Mouse (Mus musculus): ENCODE results near the gene Slc39a11. TPM values are rescaled to one million over a fixed set of nuclear protein-coding genes. Genes with fewer than 3 reads are reported as not detected.

Gene Slc39a11
- 3.2 TPM for polyA plus RNA-seq (2014; fragmentation: Illumina TruSeq; extraction: RNeasy Lipid Tissue Mini Kit (QIAGEN cat#74804); ENCODE audit: low read depth, low replicate concordance)

DNA sequence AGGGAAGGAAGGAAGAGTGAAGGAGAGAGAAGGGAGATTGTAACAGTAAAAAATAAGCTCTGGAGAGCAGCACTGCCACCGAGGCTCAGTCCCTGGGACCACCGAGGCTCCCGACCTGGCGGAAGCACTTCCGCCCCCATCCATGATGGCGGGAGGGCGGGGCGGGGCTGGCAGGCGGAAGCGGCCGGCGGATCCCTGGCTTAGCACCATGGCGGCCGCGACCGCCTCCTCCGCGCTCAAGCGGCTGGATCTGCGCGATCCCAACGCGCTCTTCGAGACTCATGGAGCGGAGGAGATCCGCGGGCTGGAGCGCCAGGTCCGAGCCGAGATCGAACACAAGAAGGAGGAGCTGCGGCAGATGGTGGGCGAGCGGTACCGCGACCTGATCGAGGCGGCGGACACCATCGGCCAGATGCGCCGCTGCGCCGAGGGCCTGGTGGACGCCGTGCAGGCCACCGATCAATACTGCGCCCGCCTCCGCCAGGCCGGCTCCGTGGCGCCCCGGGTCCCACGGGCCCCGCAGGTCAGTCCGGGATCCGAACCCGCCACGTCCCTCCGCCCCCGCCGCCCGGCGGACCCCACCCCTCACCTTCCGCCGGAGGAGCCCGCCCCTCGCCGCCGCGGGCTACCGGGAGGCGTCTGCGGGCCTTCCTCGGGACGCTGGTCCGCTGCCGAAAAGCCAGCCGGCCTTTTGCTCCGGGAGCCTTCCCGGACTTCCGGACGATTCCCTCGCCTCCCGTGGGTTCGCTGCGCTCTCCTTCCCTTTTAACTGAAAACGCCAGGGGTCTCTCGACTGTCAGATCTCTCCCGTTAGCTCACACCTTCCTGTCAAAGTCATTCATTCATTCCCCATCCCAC, at the start of gene Slc39a11:
Gene Slc39a11 (minus strand): TSS at position 727 of the 858 bp plus-strand sequence.

DNA sequence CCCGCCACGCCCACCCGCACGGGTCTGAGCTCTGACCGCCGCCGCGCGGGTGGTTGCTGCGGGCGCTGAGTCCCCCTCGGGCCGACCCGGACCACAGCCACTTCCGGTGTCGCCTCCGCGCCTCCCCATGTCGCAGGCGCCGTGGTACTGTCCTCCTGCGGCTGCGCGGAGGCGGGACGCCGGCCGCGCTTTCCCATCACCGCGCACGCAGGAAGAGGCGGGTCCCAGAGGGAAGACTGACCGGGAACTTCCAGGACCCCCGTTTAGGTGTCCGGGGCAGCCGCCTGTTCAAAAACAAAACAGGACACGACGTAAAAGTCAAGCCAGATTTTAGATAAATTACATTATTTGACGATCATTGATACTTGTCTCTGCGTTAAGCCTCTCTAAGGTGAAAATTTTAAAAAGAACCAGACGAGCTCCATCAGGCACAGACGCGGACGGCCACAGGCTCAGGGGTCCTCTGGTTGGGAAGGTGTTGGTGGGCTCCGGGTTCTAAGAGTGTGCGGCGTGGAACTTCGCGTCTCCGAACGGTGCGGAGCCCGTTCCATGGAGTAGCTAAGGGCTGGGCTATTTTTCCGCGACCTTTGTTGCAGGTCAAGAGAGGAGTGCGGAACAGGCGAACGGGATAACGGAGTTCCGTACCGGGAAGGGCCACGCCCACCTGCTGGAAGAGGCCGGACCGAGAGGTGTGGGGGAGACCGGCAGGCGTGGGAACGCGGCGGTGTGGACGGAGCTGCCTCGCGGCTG, 34.3 kb upstream of the Slc39a11 start, which contains the start of the genes Fam104a and D11Wsu47e:
Gene Fam104a (minus strand): TSS at position 199 of the 750 bp plus-strand sequence.
Gene D11Wsu47e (plus strand): TSS at position 456 of the 750 bp plus-strand sequence.

DNA sequence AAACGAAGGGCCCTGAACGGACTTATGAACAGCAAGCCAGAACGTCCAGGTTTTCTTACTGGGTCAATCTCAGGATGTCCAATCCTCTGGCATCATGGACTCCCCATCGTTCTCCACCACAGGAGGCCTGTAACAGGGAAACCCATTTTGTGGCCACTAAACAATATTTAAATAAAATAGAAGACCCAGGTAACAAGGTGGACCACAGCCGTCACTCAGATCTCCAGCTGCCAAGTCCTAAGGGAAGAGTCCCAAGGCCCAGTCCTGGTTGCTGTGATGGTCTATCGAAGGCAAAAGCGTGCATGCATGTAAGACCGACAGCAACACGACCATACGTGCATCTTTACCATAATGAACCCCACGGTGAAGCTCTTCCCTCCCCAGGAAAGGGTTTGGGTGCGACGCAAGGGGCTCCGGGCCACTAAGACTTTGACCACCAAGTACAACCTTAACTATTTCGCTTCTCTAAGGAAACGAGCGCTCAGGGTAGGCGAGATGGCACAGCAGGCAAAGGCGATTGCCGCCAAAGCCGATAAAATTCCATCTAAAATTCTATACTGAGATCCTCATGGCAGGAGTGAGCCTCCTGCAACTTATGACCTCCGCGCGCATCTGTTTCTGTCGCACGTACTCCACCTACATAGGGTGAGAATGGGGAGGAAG, 1.1 kb downstream of the Slc39a11 start, which contains the start of gene Cog1:
Gene Cog1 (plus strand): TSS at position 480 of the 663 bp plus-strand sequence.

DNA sequence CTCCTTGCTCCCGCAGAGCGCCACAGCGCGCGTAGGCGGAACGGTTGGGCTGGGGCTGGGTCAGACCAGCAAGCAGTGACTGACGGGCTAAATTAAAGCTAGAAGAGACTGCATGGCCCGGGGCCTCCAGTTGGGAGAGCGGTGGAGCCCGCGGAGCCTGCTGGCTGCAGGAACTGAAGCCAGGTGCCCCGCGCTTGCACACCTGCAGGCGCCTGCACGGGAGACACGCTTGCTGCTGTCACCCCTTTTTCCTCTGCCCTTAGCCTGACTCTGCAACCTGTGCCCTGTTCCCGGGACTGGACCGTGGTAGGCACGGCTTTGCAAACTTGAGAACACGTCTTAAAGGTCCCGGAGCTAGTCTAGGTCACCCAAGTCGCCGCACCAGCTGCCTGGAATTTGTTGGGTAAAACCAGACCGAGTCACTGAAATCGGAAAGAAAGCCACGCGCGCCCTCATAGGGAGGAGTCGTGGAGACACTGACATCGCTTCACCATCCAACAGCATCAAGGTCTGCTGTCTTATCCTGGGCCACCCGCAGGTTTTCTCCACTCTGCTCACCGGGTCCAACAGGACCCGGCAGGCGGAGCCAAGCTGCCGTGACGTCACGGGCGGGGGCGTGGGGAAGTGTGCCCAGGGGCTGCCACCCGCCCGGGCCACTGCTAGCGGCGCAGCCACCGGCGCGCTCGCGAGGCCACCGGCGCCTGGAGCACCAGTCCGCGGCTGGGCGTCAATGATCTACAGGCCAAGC, 31.0 kb downstream of the Slc39a11 start, which contains the start of gene Sstr2:
Gene Sstr2 (plus strand): TSS at position 671 of the 748 bp plus-strand sequence.

Other genes starting within 250 kb of the Slc39a11 start
- gene Sstr2, start 30.7 kb downstream of the Slc39a11 start, polyA plus RNA-seq (2014; fragmentation: Illumina TruSeq; extraction: RNeasy Lipid Tissue Mini Kit (QIAGEN cat#74804); ENCODE audit: low read depth, low replicate concordance): 0.24 TPM
- gene Cog1, start 910 bp downstream of the Slc39a11 start, polyA plus RNA-seq (2014; fragmentation: Illumina TruSeq; extraction: RNeasy Lipid Tissue Mini Kit (QIAGEN cat#74804); ENCODE audit: low read depth, low replicate concordance): 5.3 TPM
- 38.1 TPM for gene Fam104a, start 34.1 kb upstream of the Slc39a11 start, polyA plus RNA-seq (2014; fragmentation: Illumina TruSeq; extraction: RNeasy Lipid Tissue Mini Kit (QIAGEN cat#74804); ENCODE audit: low read depth, low replicate concordance)
- gene D11Wsu47e, start 34.3 kb upstream of the Slc39a11 start, polyA plus RNA-seq (2014; fragmentation: Illumina TruSeq; extraction: RNeasy Lipid Tissue Mini Kit (QIAGEN cat#74804); ENCODE audit: low read depth, low replicate concordance): 209 TPM
- gene Cpsf4l, start 59.9 kb upstream of the Slc39a11 start, polyA plus RNA-seq (2014; fragmentation: Illumina TruSeq; extraction: RNeasy Lipid Tissue Mini Kit (QIAGEN cat#74804); ENCODE audit: low read depth, low replicate concordance): 5.7 TPM
- gene Cdc42ep4, start 101.8 kb upstream of the Slc39a11 start, polyA plus RNA-seq (2014; fragmentation: Illumina TruSeq; extraction: RNeasy Lipid Tissue Mini Kit (QIAGEN cat#74804); ENCODE audit: low read depth, low replicate concordance): 2.9 TPM